Mouse (Mus musculus) testis, postnatal 14 days (tissue): Measurements from ENCODE around the gene Xrn2.

Experiments
- DNase-seq: peaks from one replicate; pipeline ENCODE4 v3.0.0; 2021; ENCODE audit warnings: low spot score

Xrn2 gene

DNA sequence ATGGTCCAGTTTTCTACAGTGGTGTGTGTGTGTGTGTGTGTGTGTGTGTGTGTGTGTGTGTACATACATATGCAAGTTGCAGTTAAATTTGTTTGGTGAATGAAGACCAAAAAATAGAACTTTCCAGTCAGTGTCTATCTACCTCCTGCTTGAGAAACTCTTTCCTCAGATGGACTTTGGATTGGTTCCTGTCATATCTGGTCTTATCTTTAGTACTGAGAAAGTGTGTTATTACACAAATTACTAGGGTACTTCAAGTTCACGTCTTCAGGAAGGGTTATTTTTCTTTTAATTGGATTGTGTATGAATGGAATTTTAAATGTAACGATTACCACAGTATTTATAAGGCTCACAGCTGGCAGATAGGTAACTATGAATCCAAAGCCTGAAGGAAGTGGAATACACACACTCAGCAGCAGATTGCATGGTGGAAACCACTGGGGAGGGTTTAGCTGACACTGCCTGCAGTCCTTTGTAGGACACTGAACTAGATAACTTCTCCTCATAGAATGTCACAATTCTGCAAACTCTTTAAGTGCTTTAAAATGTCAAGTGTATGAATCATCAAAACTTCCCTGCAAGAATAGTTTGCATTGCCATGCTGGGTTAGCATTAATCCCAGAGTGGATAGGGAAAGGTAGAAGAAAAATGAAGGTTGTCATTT lies 40.6 kb downstream of the Xrn2 start:
- DNase-seq: no peak

GRCm38 (mm10) chr2:147067480-147068246 lies 54.9 kb downstream of the Xrn2 start:
- DNase-seq: no peak

DNA sequence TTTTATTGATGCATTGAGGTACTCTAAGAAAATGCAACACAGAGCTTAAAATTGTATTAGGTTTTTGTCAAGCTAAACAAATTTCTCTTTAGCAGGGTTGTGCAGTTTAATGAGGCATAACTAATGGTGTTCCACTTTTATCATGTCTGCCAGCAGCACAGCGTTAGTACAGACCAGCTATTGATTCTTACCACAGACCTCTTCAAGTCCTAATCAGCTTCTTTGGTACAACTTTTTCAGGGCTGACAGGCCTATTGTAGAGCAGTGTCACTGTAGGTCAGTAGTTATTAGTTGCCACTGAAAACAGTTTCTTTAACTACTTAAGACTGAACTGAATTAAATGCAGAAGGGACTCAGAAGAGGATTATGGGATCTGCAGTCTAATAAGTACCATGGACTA lies 56.3 kb downstream of the Xrn2 start:
- DNase-seq: no peak

DNA sequence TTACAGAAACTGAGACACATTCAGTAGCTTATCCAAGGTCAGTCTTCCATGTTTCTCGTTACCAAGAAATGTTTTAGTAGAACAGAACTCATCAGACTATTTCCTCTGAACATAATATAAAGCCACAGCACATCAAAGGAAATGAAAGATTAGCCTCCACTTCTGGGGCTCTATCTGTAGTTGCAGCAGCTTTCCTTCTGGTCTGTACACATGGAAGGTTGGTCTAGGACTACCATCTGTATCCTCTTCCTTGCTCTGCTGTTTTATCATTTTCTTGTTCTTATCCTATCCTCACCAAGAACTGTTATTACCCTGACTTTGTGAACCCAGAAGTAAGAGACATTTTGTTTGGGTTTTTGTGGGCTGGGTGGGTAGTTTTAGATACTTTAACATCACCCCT lies 57.5 kb downstream of the Xrn2 start:
- DNase-seq: no peak

- DNase-seq: no peak
Measured at GRCm38 (mm10) chr2:147073962-147074361, 61.2 kb downstream of the Xrn2 start.

DNA sequence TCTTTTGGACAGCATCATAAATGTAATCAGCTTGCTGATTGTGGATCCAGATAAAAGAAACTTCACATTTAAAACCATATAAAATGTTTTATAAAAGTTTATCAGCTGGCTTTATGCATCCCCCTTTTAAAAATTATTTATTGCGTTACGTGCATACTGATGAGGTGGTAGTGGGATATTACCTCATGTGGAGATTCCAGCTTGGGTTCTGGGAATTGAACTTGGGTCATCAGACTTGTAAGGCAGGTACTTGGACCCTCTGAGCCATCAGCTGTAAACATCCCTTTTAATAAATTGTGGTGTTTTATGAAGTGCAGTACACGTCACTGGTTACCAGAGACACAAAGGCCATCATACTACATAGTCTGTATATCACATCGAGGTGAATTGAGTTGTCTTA lies 61.6 kb downstream of the Xrn2 start:
- DNase-seq: no peak

DNA sequence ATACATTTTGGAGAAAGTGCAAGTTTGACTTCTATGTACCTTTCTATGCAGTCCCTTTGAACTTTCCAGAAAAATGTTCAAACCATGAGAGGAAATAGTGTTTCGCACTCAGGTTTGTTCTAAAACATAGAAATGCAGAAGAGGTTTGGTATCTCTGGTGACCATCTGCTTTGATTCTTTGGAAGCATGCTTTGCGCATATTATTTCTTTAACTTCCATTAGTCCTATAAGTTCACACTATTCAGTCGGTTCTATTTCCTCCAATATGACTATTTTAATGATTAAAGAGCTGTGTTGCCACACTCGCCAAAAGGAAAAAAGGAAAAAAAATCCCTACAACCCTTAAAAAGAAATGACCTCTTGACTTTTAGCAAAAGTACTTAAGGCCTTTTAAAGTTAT lies 69.6 kb downstream of the Xrn2 start:
- no peak for DNase-seq

- peak; percentile 47 for DNase-seq
Measured at GRCm38 (mm10) chr2:147083471-147084365, 70.9 kb downstream of the Xrn2 start.

DNA sequence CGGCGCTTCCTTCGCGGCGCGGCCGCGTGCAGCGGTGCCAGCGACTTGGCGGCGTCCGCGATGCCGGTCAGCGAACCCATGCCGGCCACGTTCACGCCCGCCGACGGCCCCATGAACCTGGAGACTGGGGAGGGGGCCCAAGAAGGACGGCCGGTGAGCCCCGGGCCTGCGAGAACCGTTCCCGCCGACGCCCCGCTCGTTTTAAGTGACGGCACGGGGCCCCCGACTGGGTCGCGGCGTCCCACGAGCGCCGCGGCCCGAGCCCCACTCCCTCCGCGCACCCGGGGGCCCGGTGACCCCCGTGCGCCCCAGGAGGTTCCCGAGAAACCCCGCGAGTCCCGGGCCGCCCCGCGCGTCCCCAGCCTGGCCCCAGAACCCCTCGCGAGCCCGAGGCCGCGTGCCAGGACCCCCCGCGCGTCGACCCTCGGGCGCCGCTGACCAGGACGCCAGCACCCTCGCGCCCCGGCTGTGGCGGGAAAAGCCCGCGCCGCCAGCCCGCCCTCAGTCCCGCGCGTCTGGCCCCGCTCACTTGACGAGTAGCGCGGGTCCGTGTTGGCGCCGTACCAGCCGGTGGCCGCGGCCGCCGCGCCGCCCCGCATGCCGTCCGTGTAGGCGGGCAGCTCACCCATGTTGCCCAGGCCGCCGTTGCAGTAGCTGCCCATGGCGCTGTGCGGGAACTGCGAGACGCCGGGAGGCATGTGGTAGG lies 71.7 kb downstream of the Xrn2 start:
- peak; percentile 42 for DNase-seq

DNA sequence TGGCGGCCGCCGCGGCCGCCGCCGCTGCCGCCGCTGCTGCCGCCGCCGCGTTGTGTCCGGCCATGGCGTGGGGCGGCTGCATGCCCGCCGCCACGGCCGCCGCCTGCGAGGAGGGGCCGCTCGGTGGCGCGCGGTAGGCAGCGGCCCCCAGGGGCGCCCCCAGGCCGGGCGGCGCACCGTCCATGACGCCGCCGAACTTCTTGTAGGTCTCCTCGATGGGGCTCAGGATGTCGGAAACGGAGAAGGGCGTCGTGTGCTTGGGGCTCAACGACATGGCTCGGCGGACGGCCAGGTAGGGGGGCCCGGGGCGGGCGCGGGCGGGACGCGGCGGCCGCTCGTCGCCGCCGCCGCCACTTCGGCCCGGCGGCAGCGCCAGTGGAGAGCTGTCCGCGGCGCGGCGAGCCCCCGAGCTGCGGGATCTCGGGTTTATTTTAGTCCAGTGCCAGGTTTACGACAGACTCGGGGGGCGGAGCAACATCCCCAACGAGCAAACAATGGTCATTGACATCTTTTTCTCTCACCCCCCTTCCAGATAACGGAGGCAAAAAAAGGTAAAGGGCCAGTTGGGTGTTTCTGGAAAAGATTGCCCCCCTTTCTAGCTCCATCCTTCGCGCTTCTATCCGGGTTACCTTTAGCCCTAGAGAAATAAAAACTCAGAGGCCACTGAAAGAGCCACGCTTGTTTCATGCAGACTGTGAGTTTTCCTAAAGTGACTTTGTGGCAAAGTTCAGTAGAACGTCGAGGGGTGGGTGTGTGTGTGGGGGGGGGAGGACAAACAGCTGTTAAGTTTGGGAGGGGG lies 72.5 kb downstream of the Xrn2 start, which contains the start of gene Nkx2-4:
Nkx2-4 (minus strand) TSS at position 374 of the 799 bp plus-strand sequence.
- peak; percentile 11 for DNase-seq

- no peak for DNase-seq
Measured at GRCm38 (mm10) chr2:147085937-147086336, 73.1 kb downstream of the Xrn2 start.

DNA sequence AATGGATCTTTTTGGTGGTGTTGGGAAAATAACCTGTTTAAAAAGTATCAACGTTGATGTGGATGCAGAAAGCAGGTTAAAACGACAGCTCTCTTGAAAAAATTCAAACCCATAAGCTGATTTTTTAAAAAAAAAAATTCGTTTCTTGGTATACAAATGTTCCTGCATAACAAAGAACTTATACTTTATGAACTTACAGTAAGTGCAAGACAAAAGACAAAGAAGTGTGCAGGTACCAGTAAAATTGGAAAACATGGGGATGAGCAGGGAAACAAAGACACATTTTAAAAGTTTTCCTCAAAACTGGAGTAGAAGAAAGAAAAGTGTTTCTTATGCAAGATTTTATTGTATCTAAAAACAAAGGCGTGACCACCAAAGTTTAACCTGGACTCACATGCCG lies 73.6 kb downstream of the Xrn2 start:
- DNase-seq: no peak

GRCm38 (mm10) chr2:147119736-147120135 lies 106.9 kb downstream of the Xrn2 start:
- DNase-seq: no peak

DNA sequence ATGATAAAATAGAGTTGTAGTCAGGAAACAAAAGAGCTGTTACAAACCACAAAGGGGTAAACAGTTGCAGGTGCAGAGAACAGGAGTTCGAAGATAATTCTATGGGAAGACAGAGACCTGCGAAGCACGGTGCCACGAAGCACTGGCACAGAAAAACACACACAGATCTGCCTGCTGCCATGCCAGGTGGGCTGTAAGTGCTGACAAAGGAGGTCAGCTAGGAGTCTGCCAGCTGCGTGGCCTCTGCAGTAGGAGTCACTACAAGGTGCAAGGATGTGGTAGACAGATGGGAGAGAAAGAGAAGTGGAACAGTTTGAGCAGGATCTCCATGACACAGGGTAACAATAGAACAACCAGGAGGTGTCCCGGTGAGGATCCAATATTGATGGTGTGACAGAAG lies 114.6 kb downstream of the Xrn2 start:
- DNase-seq: no peak
